Mouse (Mus musculus) embryonic facial prominence, embryonic 14.5 days (tissue): ENCODE results near the gene Dab1. TPM values are rescaled to one million over a fixed set of nuclear protein-coding genes. Genes with fewer than 3 reads are reported as not detected.

ENCODE experiments used
- ATAC-seq: fragments of 200-750 bp; cut with Nextera tagmentation; 2 replicates; pipeline ENCODE4 v1.8.0; 2017; ENCODE audit warnings: low read depth, moderate number of reproducible peaks, moderate TSS enrichment
- DNase-seq: peaks from one replicate; pipeline ENCODE4 v3.0.0-alpha.2; 2015; ENCODE audit warnings: low spot score
- H3K27ac ChIP-seq: fragments of 300-500 bp; sonication (generic); replicated peaks from 2 replicates; pipeline ENCODE4 v1.5.1; 2014; ENCODE audit warnings: low read depth, mild to moderate bottlenecking, low read length, moderate library complexity
- H3K27me3 ChIP-seq: fragments of 300-500 bp; sonication (generic); replicated peaks from 2 replicates; pipeline ENCODE4 v1.6.1; 2014; ENCODE audit warnings: low read length; ENCODE audit not compliant: control insufficient read depth, insufficient read depth
- H3K36me3 ChIP-seq: fragments of 300-500 bp; sonication (generic); 2 replicates; pipeline ENCODE4 v1.6.1; 2014; ENCODE audit warnings: low read length, mixed read lengths; ENCODE audit not compliant: control insufficient read depth, insufficient read depth
- H3K4me1 ChIP-seq: fragments of 300-500 bp; sonication (generic); 2 replicates; pipeline ENCODE4 v1.6.1; 2014; ENCODE audit warnings: antibody characterized with exemption, low read length; ENCODE audit not compliant: control insufficient read depth, insufficient read depth
- H3K4me2 ChIP-seq: fragments of 300-500 bp; sonication (generic); 2 replicates; pipeline ENCODE4 v1.6.1; 2014; ENCODE audit warnings: low read depth, mild to moderate bottlenecking, low read length, moderate library complexity, mixed read lengths
- H3K4me3 ChIP-seq: fragments of 300-500 bp; sonication (generic); 2 replicates; pipeline ENCODE4 v1.5.1; 2014; ENCODE audit warnings: low read depth, mild to moderate bottlenecking, low read length
- H3K9ac ChIP-seq: fragments of 300-500 bp; sonication (generic); 2 replicates; pipeline ENCODE4 v1.6.1; 2014; ENCODE audit warnings: low read depth, mild to moderate bottlenecking, low read length, moderate library complexity, mixed read lengths
- H3K9me3 ChIP-seq: fragments of 300-500 bp; sonication (generic); 2 replicates; pipeline ENCODE4 v1.6.1; 2016; ENCODE audit warnings: low read length; ENCODE audit not compliant: control insufficient read depth
- WGBS: fragments of 180-500 bp; shearing (Covaris S2); extraction: QIAGEN DNeasy Blood & Tissue Kit; methylation state at CpG from one replicate; pipeline ENCODE4 v1.1.7; 2014; 5-methylcytosine and 5-hydroxymethylcytosine counted together
- polyA plus RNA-seq: library from polyadenylated mRNA; unstranded; fragments of >200 nt; fragmentation: Nextera tagmentation; extraction: Ambion mirVana; gene quantifications from 2 replicates; pipeline ENCODE4 v1.2.1, GENCODE M21; 2014

The Dab1 gene
- polyA plus RNA-seq, 1 experiment from 2014 or later: 7.5 TPM

- no peak for DNase-seq
- ATAC-seq: no peak
- no peak overlapping the region for H3K27ac ChIP-seq
- peaks cover 4% of the 10 kb centered on the region; the same call in 1 of the 2 replicates for H3K4me1 ChIP-seq
- no peak overlapping the region for H3K4me2 ChIP-seq
- H3K27me3 ChIP-seq: no peaks in the 10 kb centered on the region; the same call in 1 of the 2 replicates
- no peaks in the 10 kb centered on the region for H3K36me3 ChIP-seq
- H3K9me3 ChIP-seq: no peaks in the 10 kb centered on the region
- H3K9ac ChIP-seq: no peak overlapping the region
- no peak overlapping the region for H3K4me3 ChIP-seq
- WGBS: 63% methylated on average over 7 of the region's 7 CpGs
Measured at GRCm38 (mm10) chr4:104513622-104514021, 894.5 kb downstream of the Dab1 start.

- peak; percentile 66 for DNase-seq
- H3K9me3 ChIP-seq: no peaks in the 10 kb centered on the region
- WGBS: 3% methylated on average over 10 of the region's 10 CpGs
- peak overlapping the region; percentile 15; the same call in 1 of the 2 replicates for H3K4me3 ChIP-seq
- H3K4me2 ChIP-seq: peak overlapping the region; percentile 39
- H3K4me1 ChIP-seq: peaks cover 4% of the 10 kb centered on the region; the same call in 1 of the 2 replicates
- no peaks in the 10 kb centered on the region; the same call in 1 of the 2 replicates for H3K27me3 ChIP-seq
- no peak overlapping the region for H3K9ac ChIP-seq
- H3K36me3 ChIP-seq: no peaks in the 10 kb centered on the region
- ATAC-seq: 0 out of 2 replicates have a peak, but pooled peaks have one; percentile 65
- no peak overlapping the region for H3K27ac ChIP-seq
Measured at GRCm38 (mm10) chr4:104514568-104515000, 895.4 kb downstream of the Dab1 start.

DNA sequence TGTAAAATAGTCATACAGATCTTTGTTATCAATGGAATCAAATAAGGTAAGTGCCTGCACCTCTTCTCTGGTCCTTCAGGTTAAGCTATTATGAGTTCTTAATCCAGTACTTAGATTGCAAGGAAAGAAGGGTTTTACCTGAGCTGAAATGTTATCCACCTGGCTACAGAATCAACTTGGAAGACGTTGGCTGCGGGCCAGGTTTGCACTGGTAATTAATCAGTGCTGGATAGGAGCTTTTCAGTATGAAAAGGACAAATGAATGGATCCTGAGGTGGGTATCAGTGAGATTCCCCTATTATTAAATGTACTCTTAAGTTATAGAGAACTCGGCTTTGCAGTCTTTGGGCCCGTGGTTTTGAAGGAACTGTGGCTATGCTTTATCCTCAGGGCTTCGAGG, 896.5 kb downstream of the Dab1 start:
- H3K9me3 ChIP-seq: no peaks in the 10 kb centered on the region
- H3K4me1 ChIP-seq: peaks cover 4% of the 10 kb centered on the region; the same call in 1 of the 2 replicates
- no peaks in the 10 kb centered on the region for H3K27me3 ChIP-seq
- WGBS: 66% methylated on average over 4 of the region's 5 CpGs
- no peak for ATAC-seq
- H3K4me3 ChIP-seq: no peak overlapping the region
- H3K9ac ChIP-seq: no peak overlapping the region
- H3K27ac ChIP-seq: no peak overlapping the region
- peak; percentile 17 for DNase-seq
- no peaks in the 10 kb centered on the region for H3K36me3 ChIP-seq
- H3K4me2 ChIP-seq: no peak overlapping the region

- 45% methylated on average over 8 of the region's 8 CpGs for WGBS
- Histone ChIP-seq H3K4me1 (no peaks in the 10 kb centered on the region), H3K4me2 (no peak overlapping the region), H3K4me3 (no peak overlapping the region), H3K9ac (no peak overlapping the region), H3K9me3 (no peaks in the 10 kb centered on the region), H3K36me3 (no peaks in the 10 kb centered on the region), H3K27me3 (no peaks in the 10 kb centered on the region), H3K27ac (no peak overlapping the region)
- ATAC-seq (no peak), DNase-seq (no peak)
Measured at GRCm38 (mm10) chr4:104522324-104522723, 903.2 kb downstream of the Dab1 start.

DNA sequence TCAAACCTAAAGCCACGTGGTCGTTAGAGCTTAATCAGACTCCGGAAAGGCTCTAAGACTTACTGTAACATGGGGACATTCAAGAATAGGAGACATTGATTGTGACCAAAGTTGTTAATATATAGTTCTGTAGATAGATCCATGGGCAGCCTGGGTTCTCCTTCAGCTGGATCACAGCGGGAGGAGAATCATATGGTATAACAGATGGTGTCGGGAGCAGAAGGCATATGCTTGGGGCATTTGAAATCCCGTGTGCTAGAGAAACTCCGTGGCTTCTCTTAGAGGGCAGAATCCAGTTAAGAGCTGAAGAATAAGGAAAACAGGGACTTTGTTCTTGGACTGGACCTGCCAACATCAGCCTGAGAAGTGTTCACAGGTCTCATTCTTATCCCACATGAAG, 904.6 kb downstream of the Dab1 start:
- no peak overlapping the region for H3K27ac ChIP-seq
- ATAC-seq (no peak), DNase-seq (no peak)
- H3K27me3 ChIP-seq: no peaks in the 10 kb centered on the region
- WGBS: 80% methylated on average over 7 of the region's 7 CpGs
- no peak overlapping the region for H3K4me2 ChIP-seq
- no peaks in the 10 kb centered on the region for H3K4me1 ChIP-seq
- no peak overlapping the region for H3K9ac ChIP-seq
- no peaks in the 10 kb centered on the region for H3K36me3 ChIP-seq
- H3K4me3 ChIP-seq: no peak overlapping the region
- H3K9me3 ChIP-seq: no peaks in the 10 kb centered on the region

DNA sequence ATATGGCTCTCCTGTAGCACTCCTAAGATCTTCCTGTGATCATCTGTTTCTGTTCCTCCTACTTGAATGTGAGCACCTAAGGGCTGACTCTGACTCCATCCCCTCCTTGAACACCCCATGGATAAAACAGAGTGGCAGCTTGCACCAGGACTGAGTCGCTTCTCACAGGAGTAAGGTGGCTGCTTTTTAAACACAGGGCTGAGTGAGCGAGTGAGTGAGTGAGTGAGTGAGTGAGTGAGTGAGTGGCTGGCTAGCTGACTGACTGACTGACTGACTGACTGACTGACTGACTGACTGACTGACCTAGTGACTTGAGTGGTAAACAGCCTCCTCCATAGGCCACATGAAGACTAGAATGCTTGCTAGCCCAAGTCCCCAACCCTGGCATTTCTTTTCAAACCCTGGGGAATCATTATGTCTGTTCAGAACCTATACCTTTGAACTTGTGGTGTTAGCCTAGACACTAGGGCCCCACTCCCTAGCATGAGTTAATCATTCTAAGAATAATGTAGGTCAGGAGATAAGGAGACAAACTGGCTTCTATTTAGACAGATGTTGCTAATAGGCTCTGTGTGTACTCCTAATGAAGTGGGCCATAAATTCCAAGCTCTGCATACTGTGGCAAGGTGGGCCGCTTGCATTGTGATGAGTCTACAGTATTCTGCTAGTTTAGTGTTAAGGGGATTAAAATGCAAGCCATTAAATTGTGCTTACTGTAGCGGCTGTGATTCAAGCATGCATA, 910.9 kb downstream of the Dab1 start:
- Histone ChIP-seq H3K36me3 (no peaks in the 10 kb centered on the region), H3K9me3 (no peaks in the 10 kb centered on the region), H3K4me3 (no peak overlapping the region), H3K4me1 (no peaks in the 10 kb centered on the region), H3K4me2 (no peak overlapping the region), H3K9ac (no peak overlapping the region), H3K27ac (no peak overlapping the region), H3K27me3 (no peaks in the 10 kb centered on the region)
- DNase-seq: no peak
- 86% methylated on average over 4 of the region's 4 CpGs for WGBS
- ATAC-seq: no peak

- H3K4me3 ChIP-seq: no peak overlapping the region
- H3K9ac ChIP-seq: no peak overlapping the region
- no peaks in the 10 kb centered on the region for H3K27me3 ChIP-seq
- H3K4me1 ChIP-seq: no peaks in the 10 kb centered on the region
- ATAC-seq (no peak), DNase-seq (no peak)
- H3K4me2 ChIP-seq: no peak overlapping the region
- no peaks in the 10 kb centered on the region for H3K9me3 ChIP-seq
- H3K27ac ChIP-seq: no peak overlapping the region
- no peaks in the 10 kb centered on the region for H3K36me3 ChIP-seq
- WGBS: 85% methylated on average over 4 of the region's 4 CpGs
Measured at GRCm38 (mm10) chr4:104532846-104533245, 913.7 kb downstream of the Dab1 start.

- 83% methylated on average over 3 of the region's 3 CpGs for WGBS
- Histone ChIP-seq H3K4me1 (no peaks in the 10 kb centered on the region), H3K36me3 (no peaks in the 10 kb centered on the region), H3K9me3 (no peaks in the 10 kb centered on the region), H3K4me3 (no peak overlapping the region), H3K4me2 (no peak overlapping the region), H3K27me3 (no peaks in the 10 kb centered on the region), H3K9ac (no peak overlapping the region), H3K27ac (no peak overlapping the region)
- ATAC-seq (no peak), DNase-seq (no peak)
Measured at GRCm38 (mm10) chr4:104538420-104538819, 919.3 kb downstream of the Dab1 start.

DNA sequence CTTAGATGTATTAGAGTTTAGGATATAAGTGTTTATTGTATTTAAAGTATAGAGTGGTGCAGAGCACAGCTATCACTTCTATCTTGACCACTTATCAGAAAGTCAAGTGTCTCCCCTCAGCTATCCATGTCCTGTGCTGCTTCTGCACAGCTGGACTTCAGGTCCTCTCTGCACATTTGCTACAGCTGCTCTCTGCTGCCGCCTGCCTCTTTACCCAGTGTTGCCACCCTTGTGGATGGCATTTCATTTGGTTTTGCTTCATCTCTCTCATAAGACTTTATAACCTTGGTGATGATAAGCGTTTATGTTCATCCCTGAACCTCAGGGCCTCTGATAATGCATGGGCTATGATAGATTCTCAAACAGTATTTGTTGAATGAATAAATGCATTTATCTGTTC, 919.9 kb downstream of the Dab1 start:
- Histone ChIP-seq H3K4me3 (no peak overlapping the region), H3K27me3 (no peaks in the 10 kb centered on the region), H3K9ac (no peak overlapping the region), H3K4me1 (no peaks in the 10 kb centered on the region), H3K36me3 (no peaks in the 10 kb centered on the region), H3K27ac (no peak overlapping the region), H3K9me3 (no peaks in the 10 kb centered on the region), H3K4me2 (no peak overlapping the region)
- DNase-seq: no peak
- 73% methylated on average over 2 of the region's 2 CpGs for WGBS
- no peak for ATAC-seq
